Mouse (Mus musculus) embryonic facial prominence, embryonic 15.5 days (tissue): ENCODE results near the gene Slc38a2. TPM values are rescaled to one million over a fixed set of nuclear protein-coding genes. Genes with fewer than 3 reads are reported as not detected.

Experiments used
- ATAC-seq: fragments of 200-750 bp; cut with Nextera tagmentation; 2 replicates; pipeline ENCODE4 v1.8.0; 2017; ENCODE audit warnings: low read depth, moderate TSS enrichment; ENCODE audit not compliant: insufficient number of reproducible peaks, low FRiP score, low TSS enrichment
- H3K27ac ChIP-seq: fragments of 300-500 bp; sonication (generic); replicated peaks from 2 replicates; pipeline ENCODE4 v1.5.1; 2015; ENCODE audit warnings: mild to moderate bottlenecking, inconsistent platforms
- H3K27me3 ChIP-seq: fragments of 300-500 bp; sonication (generic); 2 replicates; pipeline ENCODE4 v1.6.1; 2015; ENCODE audit warnings: inconsistent platforms
- H3K36me3 ChIP-seq: fragments of 300-500 bp; sonication (generic); 2 replicates; pipeline ENCODE4 v1.6.1; 2015; ENCODE audit warnings: mild to moderate bottlenecking, inconsistent platforms
- H3K4me1 ChIP-seq: fragments of 300-500 bp; sonication (generic); 2 replicates; pipeline ENCODE4 v1.6.1; 2015; ENCODE audit warnings: inconsistent platforms
- H3K4me2 ChIP-seq: fragments of 300-500 bp; sonication (generic); replicated peaks from 2 replicates; pipeline ENCODE4 v1.6.1; 2015; ENCODE audit warnings: mild to moderate bottlenecking, inconsistent platforms
- H3K4me3 ChIP-seq: fragments of 300-500 bp; sonication (generic); replicated peaks from 2 replicates; pipeline ENCODE4 v1.5.1; 2015; ENCODE audit warnings: mild to moderate bottlenecking, inconsistent platforms
- H3K9ac ChIP-seq: fragments of 300-500 bp; sonication (generic); 2 replicates; pipeline ENCODE4 v1.6.1; 2015; ENCODE audit warnings: inconsistent platforms
- H3K9me3 ChIP-seq: fragments of 300-500 bp; sonication (generic); replicated peaks from 2 replicates; pipeline ENCODE4 v1.6.1; 2016; ENCODE audit warnings: inconsistent platforms
- WGBS: fragments of 180-500 bp; shearing (Covaris S2); methylation state at CpG from one replicate; pipeline ENCODE4 v1.1.7; 2015; 5-methylcytosine and 5-hydroxymethylcytosine counted together
- polyA plus RNA-seq: library from polyadenylated mRNA; unstranded; fragments of >200 nt; fragmentation: Nextera tagmentation; extraction: Ambion mirVana; gene quantifications from 2 replicates; pipeline ENCODE4 v1.2.1, GENCODE M21; 2015

Gene Slc38a2
- polyA plus RNA-seq, 1 experiment from 2014 or later = 107 TPM

GRCm38 (mm10) chr15:96665889-96666288 lies 33.6 kb downstream of the Slc38a2 start:
- Histone ChIP-seq H3K9me3 (no peaks in the 10 kb centered on the region), H3K4me1 (peaks cover 6% of the 10 kb centered on the region; the same call in 1 of the 2 replicates), H3K36me3 (no peaks in the 10 kb centered on the region), H3K27ac (no peak overlapping the region), H3K9ac (no peak overlapping the region), H3K27me3 (no peaks in the 10 kb centered on the region), H3K4me3 (no peak overlapping the region), H3K4me2 (peak overlapping the region; percentile 47; the same call in 1 of the 2 replicates)
- ATAC-seq = peak; percentile 64; the same call in 1 of the 2 replicates
- WGBS = 5% methylated on average over 3 of the region's 3 CpGs

GRCm38 (mm10) chr15:96660590-96661141 lies 38.9 kb downstream of the Slc38a2 start:
- Histone ChIP-seq H3K4me1 (no peaks in the 10 kb centered on the region), H3K4me3 (no peak overlapping the region), H3K9ac (no peak overlapping the region), H3K9me3 (no peaks in the 10 kb centered on the region), H3K36me3 (no peaks in the 10 kb centered on the region), H3K27ac (no peak overlapping the region), H3K4me2 (no peak overlapping the region), H3K27me3 (no peaks in the 10 kb centered on the region)
- no peak for ATAC-seq
- WGBS = 59% methylated on average over 13 of the region's 13 CpGs

GRCm38 (mm10) chr15:96658275-96658602 lies 41.3 kb downstream of the Slc38a2 start:
- Histone ChIP-seq H3K4me2 (no peak overlapping the region), H3K4me1 (no peaks in the 10 kb centered on the region), H3K9me3 (no peaks in the 10 kb centered on the region), H3K27me3 (no peaks in the 10 kb centered on the region), H3K9ac (no peak overlapping the region), H3K27ac (no peak overlapping the region), H3K4me3 (no peak overlapping the region), H3K36me3 (no peaks in the 10 kb centered on the region)
- WGBS = 62% methylated on average over 14 of the region's 14 CpGs
- no peak for ATAC-seq

GRCm38 (mm10) chr15:96657576-96658274 lies 41.8 kb downstream of the Slc38a2 start:
- Histone ChIP-seq H3K36me3 (no peaks in the 10 kb centered on the region), H3K27ac (no peak overlapping the region), H3K9me3 (no peaks in the 10 kb centered on the region), H3K27me3 (no peaks in the 10 kb centered on the region), H3K4me2 (no peak overlapping the region), H3K4me1 (no peaks in the 10 kb centered on the region), H3K4me3 (no peak overlapping the region), H3K9ac (no peak overlapping the region)
- ATAC-seq = no peak
- WGBS = 56% methylated on average over 17 of the region's 17 CpGs

GRCm38 (mm10) chr15:96655514-96655913 lies 44.0 kb downstream of the Slc38a2 start:
- H3K4me2 ChIP-seq = no peak overlapping the region
- no peaks in the 10 kb centered on the region for H3K27me3 ChIP-seq
- H3K4me1 ChIP-seq = no peaks in the 10 kb centered on the region
- H3K4me3 ChIP-seq = no peak overlapping the region
- H3K27ac ChIP-seq = no peak overlapping the region
- no peak overlapping the region for H3K9ac ChIP-seq
- no peaks in the 10 kb centered on the region for H3K36me3 ChIP-seq
- H3K9me3 ChIP-seq = no peaks in the 10 kb centered on the region
- 86% methylated on average over 14 of the region's 14 CpGs for WGBS
- ATAC-seq = no peak

GRCm38 (mm10) chr15:96654714-96655113 lies 44.8 kb downstream of the Slc38a2 start:
- no peak overlapping the region for H3K9ac ChIP-seq
- H3K4me3 ChIP-seq = no peak overlapping the region
- ATAC-seq = no peak
- no peak overlapping the region for H3K27ac ChIP-seq
- no peak overlapping the region for H3K4me2 ChIP-seq
- H3K36me3 ChIP-seq = no peaks in the 10 kb centered on the region
- H3K9me3 ChIP-seq = no peaks in the 10 kb centered on the region
- WGBS = 46% methylated on average over 8 of the region's 8 CpGs
- no peaks in the 10 kb centered on the region for H3K4me1 ChIP-seq
- H3K27me3 ChIP-seq = no peaks in the 10 kb centered on the region

GRCm38 (mm10) chr15:96653011-96653410 lies 46.5 kb downstream of the Slc38a2 start:
- no peak overlapping the region for H3K4me2 ChIP-seq
- ATAC-seq = no peak
- no peak overlapping the region for H3K9ac ChIP-seq
- H3K27me3 ChIP-seq = no peaks in the 10 kb centered on the region
- H3K27ac ChIP-seq = no peak overlapping the region
- no peaks in the 10 kb centered on the region for H3K36me3 ChIP-seq
- H3K9me3 ChIP-seq = no peaks in the 10 kb centered on the region
- 94% methylated on average over 16 of the region's 16 CpGs for WGBS
- H3K4me1 ChIP-seq = no peaks in the 10 kb centered on the region
- no peak overlapping the region for H3K4me3 ChIP-seq

GRCm38 (mm10) chr15:96652531-96652930 lies 47.0 kb downstream of the Slc38a2 start:
- H3K27ac ChIP-seq = no peak overlapping the region
- ATAC-seq = no peak
- no peak overlapping the region for H3K4me3 ChIP-seq
- no peaks in the 10 kb centered on the region for H3K4me1 ChIP-seq
- WGBS = 66% methylated on average over 10 of the region's 10 CpGs
- no peaks in the 10 kb centered on the region for H3K27me3 ChIP-seq
- H3K9me3 ChIP-seq = no peaks in the 10 kb centered on the region
- H3K9ac ChIP-seq = no peak overlapping the region
- H3K36me3 ChIP-seq = no peaks in the 10 kb centered on the region
- H3K4me2 ChIP-seq = no peak overlapping the region

- H3K4me1 ChIP-seq = peaks cover 9% of the 10 kb centered on the region; the same call in 1 of the 2 replicates
- H3K27me3 ChIP-seq = no peaks in the 10 kb centered on the region
- WGBS = 20% methylated on average over 15 of the region's 15 CpGs
- H3K4me3 ChIP-seq = no peak overlapping the region
- H3K4me2 ChIP-seq = peak overlapping the region; percentile 24; the same call in 1 of the 2 replicates
- no peaks in the 10 kb centered on the region for H3K36me3 ChIP-seq
- no peaks in the 10 kb centered on the region for H3K9me3 ChIP-seq
- no peak overlapping the region for H3K9ac ChIP-seq
- H3K27ac ChIP-seq = no peak overlapping the region
- no peak for ATAC-seq
Measured at GRCm38 (mm10) chr15:96647376-96647775, 52.2 kb downstream of the Slc38a2 start.

GRCm38 (mm10) chr15:96642436-96643405 lies 56.8 kb downstream of the Slc38a2 start, which contains the start of gene Slc38a1:
Slc38a1 (minus strand) TSS chr15:96642913.
- Histone ChIP-seq H3K27ac (peak within 1 kb of the TSS; percentile 90), H3K9ac (peak within 1 kb of the TSS; percentile 81), H3K4me2 (peak within 1 kb of the TSS; percentile 96), H3K4me3 (peak within 1 kb of the TSS; percentile 80), H3K4me1 (peaks cover 37% of the 10 kb centered on the region), H3K36me3 (no peaks in the 10 kb centered on the region), H3K9me3 (no peaks in the 10 kb centered on the region), H3K27me3 (no peaks in the 10 kb centered on the region)
- WGBS = under 1% methylated on average over 68 of the region's 70 CpGs
- peak; percentile 79 for ATAC-seq

GRCm38 (mm10) chr15:96641821-96642435 lies 57.6 kb downstream of the Slc38a2 start:
- H3K4me3 ChIP-seq = peak overlapping the region; percentile 80
- peak overlapping the region; percentile 79 for H3K27ac ChIP-seq
- H3K4me2 ChIP-seq = peak overlapping the region; percentile 96
- ATAC-seq = no peak
- no peaks in the 10 kb centered on the region for H3K36me3 ChIP-seq
- H3K27me3 ChIP-seq = no peaks in the 10 kb centered on the region
- WGBS = 0% methylated on average over 31 of the region's 31 CpGs
- H3K9ac ChIP-seq = peak overlapping the region; percentile 53
- H3K9me3 ChIP-seq = no peaks in the 10 kb centered on the region
- H3K4me1 ChIP-seq = peaks cover 37% of the 10 kb centered on the region
